Mouse (Mus musculus) heart, embryonic 16.5 days (tissue): ENCODE measurements at regions not wholly inside any gene's neighbourhood (a gene's known extent, or its start where the extent isn't known, plus 50 kb on each side); places are given as distances from the start of the nearest gene placed in this dataset.

ENCODE experiments used
- ATAC-seq: fragments of 200-750 bp; cut with Nextera tagmentation; replicated peaks from 2 replicates; pipeline ENCODE4 v1.8.0; 2017; ENCODE audit warnings: moderate number of reproducible peaks; ENCODE audit not compliant: insufficient read depth, low FRiP score; ENCODE audit errors: extremely low read depth
- H3K27ac ChIP-seq: fragments of 300-500 bp; sonication (generic); 2 replicates; pipeline ENCODE4 v1.5.1; 2014; ENCODE audit warnings: mild to moderate bottlenecking, low read length, control low read depth, moderate library complexity
- H3K27me3 ChIP-seq: fragments of 300-500 bp; sonication (generic); 2 replicates; pipeline ENCODE4 v1.6.1; 2014; ENCODE audit warnings: low read length, mixed read lengths; ENCODE audit not compliant: control insufficient read depth, insufficient read depth
- H3K36me3 ChIP-seq: fragments of 300-500 bp; sonication (generic); 2 replicates; pipeline ENCODE4 v1.6.1; 2014; ENCODE audit not compliant: control insufficient read depth, insufficient read depth
- H3K4me1 ChIP-seq: fragments of 300-500 bp; sonication (generic); 2 replicates; pipeline ENCODE4 v1.6.1; 2014; ENCODE audit warnings: low read length, mixed read lengths; ENCODE audit not compliant: control insufficient read depth, insufficient read depth
- H3K4me2 ChIP-seq: fragments of 300-500 bp; sonication (generic); 2 replicates; pipeline ENCODE4 v1.6.1; 2014; ENCODE audit warnings: low read depth, mild to moderate bottlenecking, control low read depth, low read length
- H3K4me3 ChIP-seq: fragments of 300-500 bp; sonication (generic); 2 replicates; pipeline ENCODE4 v1.5.1; 2014; ENCODE audit warnings: mild to moderate bottlenecking, control low read depth, low read length
- H3K9ac ChIP-seq: fragments of 300-500 bp; sonication (generic); 2 replicates; pipeline ENCODE4 v1.6.1; 2014; ENCODE audit warnings: low read length, control low read depth
- H3K9me3 ChIP-seq: fragments of 300-500 bp; sonication (generic); replicated peaks from 2 replicates; pipeline ENCODE4 v1.6.1; 2016; ENCODE audit warnings: low read length; ENCODE audit not compliant: control insufficient read depth
- WGBS: fragments of 180-500 bp; shearing (Covaris S2); extraction: QIAGEN DNeasy Blood & Tissue Kit; methylation state at CpG from one replicate; pipeline ENCODE4 v1.1.7; 2014; 5-methylcytosine and 5-hydroxymethylcytosine counted together

- no peaks in the 10 kb centered on the region for H3K9me3 ChIP-seq
- no peak overlapping the region for H3K4me3 ChIP-seq
- H3K36me3 ChIP-seq, result no peaks in the 10 kb centered on the region
- peaks cover 4% of the 10 kb centered on the region; the same call in 1 of the 2 replicates for H3K4me1 ChIP-seq
- 30% methylated on average over 3 of the region's 3 CpGs for WGBS
- no peak overlapping the region for H3K9ac ChIP-seq
- H3K27ac ChIP-seq, result no peak overlapping the region
- no peak overlapping the region for H3K4me2 ChIP-seq
- peak; percentile 63; the same call in 1 of the 2 replicates for ATAC-seq
- H3K27me3 ChIP-seq, result no peaks in the 10 kb centered on the region
These were observed 79.1 kb downstream of the Cyp26b1 start for GRCm38 (mm10) chr6:84514623-84515022.

- H3K4me1 ChIP-seq, result no peaks in the 10 kb centered on the region
- no peak for ATAC-seq
- no peaks in the 10 kb centered on the region for H3K36me3 ChIP-seq
- no peaks in the 10 kb centered on the region for H3K27me3 ChIP-seq
- WGBS, result 67% methylated on average over 3 of the region's 3 CpGs
- H3K4me3 ChIP-seq, result no peak overlapping the region
- H3K9me3 ChIP-seq, result no peaks in the 10 kb centered on the region
- no peak overlapping the region for H3K27ac ChIP-seq
- H3K4me2 ChIP-seq, result no peak overlapping the region
- no peak overlapping the region for H3K9ac ChIP-seq
These were observed 85.1 kb downstream of the Cyp26b1 start for GRCm38 (mm10) chr6:84508598-84508997.

GRCm38 (mm10) chr6:84506675-84507074 is 87.0 kb downstream of the Cyp26b1 start:
- Histone ChIP-seq H3K27ac (no peak overlapping the region), H3K4me1 (no peaks in the 10 kb centered on the region), H3K27me3 (no peaks in the 10 kb centered on the region), H3K9me3 (no peaks in the 10 kb centered on the region), H3K9ac (no peak overlapping the region), H3K36me3 (no peaks in the 10 kb centered on the region), H3K4me2 (no peak overlapping the region), H3K4me3 (no peak overlapping the region)
- ATAC-seq, result no peak
- 12% methylated on average over 1 of the region's 1 CpGs for WGBS

- H3K9ac ChIP-seq, result no peak overlapping the region
- no peaks in the 10 kb centered on the region for H3K4me1 ChIP-seq
- H3K27ac ChIP-seq, result no peak overlapping the region
- ATAC-seq, result no peak
- H3K36me3 ChIP-seq, result no peaks in the 10 kb centered on the region
- H3K27me3 ChIP-seq, result no peaks in the 10 kb centered on the region
- WGBS, result 28% methylated on average over 13 of the region's 13 CpGs
- no peaks in the 10 kb centered on the region for H3K9me3 ChIP-seq
- H3K4me3 ChIP-seq, result no peak overlapping the region
- no peak overlapping the region for H3K4me2 ChIP-seq
These were observed 93.3 kb downstream of the Cyp26b1 start for GRCm38 (mm10) chr6:84500255-84500886.

DNA sequence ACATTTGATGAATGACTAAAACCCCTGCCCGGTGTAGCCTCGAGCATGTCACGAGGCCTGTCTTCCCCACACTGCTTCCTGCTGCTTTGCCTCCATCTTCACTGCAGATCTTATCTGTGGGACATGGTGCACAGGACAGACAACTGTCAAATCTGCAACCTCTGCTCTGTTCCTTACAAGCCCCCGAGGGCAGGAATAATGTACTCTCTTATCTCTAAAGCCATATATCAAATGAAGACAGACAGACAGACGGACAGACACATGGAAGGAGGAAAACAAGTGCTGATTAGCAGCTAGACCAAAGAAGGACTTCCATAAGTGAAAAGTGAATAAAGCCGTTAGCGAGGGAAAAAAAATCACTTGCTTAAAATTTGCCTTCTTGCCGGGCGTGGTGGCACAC is 95.6 kb downstream of the Cyp26b1 start:
- ATAC-seq, result no peak
- Histone ChIP-seq H3K27ac (no peak overlapping the region), H3K4me3 (no peak overlapping the region), H3K4me1 (0 out of 2 replicates have a peak, but pooled peaks cover 5% of the 10 kb centered on the region), H3K9ac (no peak overlapping the region), H3K4me2 (no peak overlapping the region), H3K27me3 (no peaks in the 10 kb centered on the region), H3K36me3 (no peaks in the 10 kb centered on the region), H3K9me3 (no peaks in the 10 kb centered on the region)
- 55% methylated on average over 9 of the region's 9 CpGs for WGBS

DNA sequence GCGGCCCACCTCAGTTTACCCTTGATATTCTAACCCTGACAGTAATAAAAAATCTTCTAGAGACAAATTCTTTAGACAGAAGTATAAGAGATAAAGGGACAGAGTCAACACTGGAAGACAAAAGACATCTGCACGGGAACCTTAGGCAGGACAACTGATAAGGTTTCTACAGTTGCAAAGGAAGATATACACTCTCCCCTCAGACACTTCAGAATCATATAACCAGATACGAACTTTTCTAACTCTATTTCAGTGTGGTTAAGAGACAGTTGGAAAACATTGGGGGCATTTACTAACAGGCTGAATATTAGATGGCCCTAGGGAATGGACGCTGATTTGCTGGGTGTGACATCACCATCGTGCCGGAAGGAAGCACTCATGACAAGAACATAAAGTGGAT is 100.0 kb downstream of the Cyp26b1 start:
- Histone ChIP-seq H3K9me3 (no peaks in the 10 kb centered on the region), H3K27ac (no peak overlapping the region), H3K4me2 (no peak overlapping the region), H3K4me1 (0 out of 2 replicates have a peak, but pooled peaks cover 5% of the 10 kb centered on the region), H3K36me3 (no peaks in the 10 kb centered on the region), H3K9ac (no peak overlapping the region), H3K4me3 (no peak overlapping the region), H3K27me3 (no peaks in the 10 kb centered on the region)
- no peak for ATAC-seq
- WGBS, result 57% methylated on average over 6 of the region's 6 CpGs

GRCm38 (mm10) chr6:84493169-84493568 is 100.5 kb downstream of the Cyp26b1 start:
- WGBS, result 62% methylated on average over 8 of the region's 8 CpGs
- no peak overlapping the region for H3K27ac ChIP-seq
- H3K9ac ChIP-seq, result no peak overlapping the region
- H3K4me1 ChIP-seq, result 0 out of 2 replicates have a peak, but pooled peaks cover 5% of the 10 kb centered on the region
- ATAC-seq, result no peak
- H3K27me3 ChIP-seq, result no peaks in the 10 kb centered on the region
- no peak overlapping the region for H3K4me2 ChIP-seq
- no peaks in the 10 kb centered on the region for H3K36me3 ChIP-seq
- no peak overlapping the region for H3K4me3 ChIP-seq
- no peaks in the 10 kb centered on the region for H3K9me3 ChIP-seq

DNA sequence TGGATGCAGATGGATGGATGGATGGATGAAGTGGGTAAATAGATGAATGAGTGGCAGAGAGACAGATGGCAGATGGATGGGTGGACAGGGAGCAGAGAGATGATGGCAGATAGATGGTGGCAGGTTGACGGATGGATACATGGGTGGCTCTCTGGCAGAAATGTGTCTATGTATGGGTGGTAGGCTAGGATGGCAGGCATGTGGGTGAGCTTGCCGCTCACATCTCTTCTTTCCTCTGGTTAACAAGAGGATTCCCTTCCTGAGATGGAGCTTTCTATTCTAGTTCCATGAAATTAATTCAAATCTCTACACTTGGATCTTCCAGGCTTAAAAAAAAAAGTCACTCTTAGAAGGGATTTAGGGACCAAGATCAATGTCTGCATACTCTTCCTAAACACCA is 101.1 kb downstream of the Cyp26b1 start:
- Histone ChIP-seq H3K9ac (no peak overlapping the region), H3K4me1 (0 out of 2 replicates have a peak, but pooled peaks cover 5% of the 10 kb centered on the region)
- ATAC-seq, result no peak

GRCm38 (mm10) chr6:84491106-84491505 is 102.6 kb downstream of the Cyp26b1 start:
- 67% methylated on average over 5 of the region's 5 CpGs for WGBS
- ATAC-seq, result no peak
- no peaks in the 10 kb centered on the region for H3K27me3 ChIP-seq

More for the DNA sequence above, 101.1 kb downstream of the Cyp26b1 start:
- 91% methylated on average over 2 of the region's 2 CpGs for WGBS
- no peaks in the 10 kb centered on the region for H3K27me3 ChIP-seq
- H3K4me3 ChIP-seq, result no peak overlapping the region
- H3K36me3 ChIP-seq, result no peaks in the 10 kb centered on the region
- no peak overlapping the region for H3K27ac ChIP-seq
- no peaks in the 10 kb centered on the region for H3K9me3 ChIP-seq
- no peak overlapping the region for H3K4me2 ChIP-seq

More at GRCm38 (mm10) chr6:84491106-84491505, 102.6 kb downstream of the Cyp26b1 start:
- Histone ChIP-seq H3K27ac (no peak overlapping the region), H3K9ac (no peak overlapping the region), H3K4me3 (no peak overlapping the region), H3K4me2 (no peak overlapping the region), H3K9me3 (no peaks in the 10 kb centered on the region), H3K36me3 (no peaks in the 10 kb centered on the region), H3K4me1 (0 out of 2 replicates have a peak, but pooled peaks cover 5% of the 10 kb centered on the region)
